Mouse (Mus musculus) T-helper 1 cell (primary cell): ENCODE data around the gene Ppp4c.

Experiments
- in situ Hi-C: fragments of 300-600 bp; cut with MboI, MseI; formaldehyde crosslinking; loops from one replicate; pipeline ENCODE4 v1.15.1; 2025; ENCODE audit warnings: high pct_unique_total_duplicates

Ppp4c gene

GRCm38 (mm10) chr7:126759050-126759671, 33.1 kb downstream of the Ppp4c start, which contains the start of gene Mapk3:
Mapk3 (plus strand) TSS chr7:126759601.
- in situ Hi-C loops, result loop anchor here (5.0 kb wide), 1 partner anchor 52 kb away; the partner anchor contains the start of gene Coro1a

DNA sequence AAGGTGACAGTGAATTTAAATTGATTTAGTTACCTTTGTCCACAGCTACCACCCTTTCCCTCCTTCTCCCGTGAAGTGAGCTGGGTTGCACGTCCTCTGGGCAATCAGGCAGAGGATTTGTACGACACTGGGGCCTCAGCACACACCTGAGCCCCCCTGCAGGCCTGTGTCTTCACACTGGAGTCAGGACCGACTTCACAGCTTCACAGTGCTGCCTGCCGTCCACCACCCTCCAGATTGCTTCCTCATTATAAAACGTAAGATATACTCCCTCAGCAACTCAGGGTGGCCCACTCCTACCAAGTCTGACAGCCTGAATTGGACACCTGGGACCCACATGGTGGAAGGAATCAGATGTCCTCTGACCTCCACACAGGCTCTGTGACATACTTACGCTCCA, 33.8 kb downstream of the Ppp4c start:
- in situ Hi-C loops, result loop anchor here (5.0 kb wide), 1 partner anchor 51 kb away; the partner anchor contains the start of gene Coro1a

DNA sequence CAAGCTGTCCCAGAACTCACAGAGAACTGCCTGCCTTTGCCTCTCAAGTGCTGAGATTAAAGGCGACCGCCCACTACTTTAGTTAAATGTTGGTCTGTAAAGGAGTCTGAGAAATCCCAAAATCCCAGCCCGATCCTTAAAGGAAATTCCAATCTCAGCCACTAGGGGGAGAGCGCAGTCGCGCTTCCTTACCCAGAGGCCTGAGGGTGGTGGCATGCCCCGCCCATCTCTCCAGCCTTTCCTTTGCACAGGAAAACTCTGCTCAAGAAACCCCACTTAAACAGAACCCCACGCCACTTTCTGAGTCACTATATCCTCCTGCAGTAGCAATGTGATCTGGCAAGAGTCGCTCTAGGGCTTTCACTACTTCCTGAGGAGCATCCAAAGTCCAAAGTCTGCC, 37.4 kb downstream of the Ppp4c start:
- in situ Hi-C loops, result loop anchor here (5.0 kb wide), 1 partner anchor 48 kb away; the partner anchor contains the start of gene Coro1a

DNA sequence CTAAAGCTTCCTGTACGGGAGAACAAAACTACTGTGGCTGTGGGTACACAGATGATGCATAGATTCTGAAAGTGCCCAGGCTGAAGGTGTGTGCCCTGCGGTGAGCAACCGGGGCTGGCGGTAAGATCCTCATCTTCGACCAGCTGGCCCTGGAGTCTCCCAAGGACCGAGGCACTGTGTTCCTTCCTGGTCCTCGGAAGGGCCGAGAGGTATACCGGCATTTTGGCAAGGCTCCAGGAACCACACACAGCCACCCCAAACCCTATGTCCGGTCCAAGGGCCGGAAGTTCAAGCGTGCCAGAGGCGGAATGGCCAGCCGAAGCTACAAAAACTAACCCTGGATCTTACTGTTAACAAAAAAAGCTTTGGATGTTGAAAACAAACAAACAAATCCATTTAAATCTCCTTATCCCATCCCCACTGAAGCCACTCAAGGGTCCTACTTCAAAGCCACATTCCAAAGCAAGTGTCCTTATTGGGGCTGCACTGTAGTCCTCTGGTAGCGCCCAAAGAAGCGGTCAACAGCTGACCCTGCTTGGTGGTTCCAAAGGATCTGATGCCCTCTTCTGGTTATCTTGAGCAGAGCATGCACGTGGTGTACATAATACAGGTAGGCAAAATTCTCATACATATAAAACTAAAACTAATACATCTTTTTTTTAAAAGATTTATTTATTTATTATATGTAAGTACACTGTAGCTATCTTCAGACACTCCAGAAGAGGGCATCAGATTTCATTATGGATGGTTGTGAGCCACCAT, 42.5 kb downstream of the Ppp4c start:
- in situ Hi-C loops, result no loop called here

GRCm38 (mm10) chr7:126748824-126749223, 43.5 kb downstream of the Ppp4c start:
- in situ Hi-C loops, result no loop called here

DNA sequence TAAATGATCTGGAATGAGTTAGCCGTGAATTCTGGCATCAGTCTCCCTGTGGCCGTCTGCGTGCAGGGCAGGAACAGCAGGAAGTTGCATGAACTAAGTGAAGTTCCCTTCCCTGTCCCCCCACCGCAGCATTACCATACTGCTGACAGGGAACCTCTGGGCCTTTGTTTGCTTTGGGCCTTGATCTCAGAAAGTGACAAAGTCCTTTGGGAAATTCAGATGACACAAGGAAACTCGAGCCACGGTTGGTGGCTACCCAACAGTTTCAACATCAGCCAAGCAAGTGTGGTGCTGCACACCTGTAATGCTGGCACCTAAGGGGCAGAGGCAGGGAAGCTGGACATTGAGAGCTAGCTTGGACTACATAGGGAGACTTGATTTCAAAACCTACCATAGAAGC, 45.5 kb downstream of the Ppp4c start:
- in situ Hi-C loops, result no loop called here

GRCm38 (mm10) chr7:126746066-126746465, 46.2 kb downstream of the Ppp4c start:
- in situ Hi-C loops, result no loop called here

- in situ Hi-C loops, result no loop called here
These were observed 50.3 kb downstream of the Ppp4c start for GRCm38 (mm10) chr7:126741964-126742482.

- in situ Hi-C loops, result no loop called here
These were observed 50.8 kb downstream of the Ppp4c start for GRCm38 (mm10) chr7:126741452-126741851.

- in situ Hi-C loops, result no loop called here
These were observed 51.3 kb downstream of the Ppp4c start for GRCm38 (mm10) chr7:126740977-126741376.

- in situ Hi-C loops, result no loop called here
These were observed 52.1 kb downstream of the Ppp4c start for GRCm38 (mm10) chr7:126740132-126740735.

- in situ Hi-C loops, result no loop called here
These were observed 52.7 kb downstream of the Ppp4c start for GRCm38 (mm10) chr7:126739551-126739950.

GRCm38 (mm10) chr7:126736122-126736521, 56.2 kb downstream of the Ppp4c start:
- in situ Hi-C loops, result no loop called here
